Mouse (Mus musculus) cortical plate, adult 2 months (tissue): ENCODE results near the gene Grhl3.

ENCODE experiments used
- CTCF ChIP-seq: fragments of 200-500 bp; IDR thresholded peaks from 2 replicates; pipeline ENCODE4 v1.5.1; 2011; ENCODE audit warnings: mild to moderate bottlenecking, control low read depth, low read length; ENCODE audit not compliant: insufficient read depth; ENCODE audit errors: extremely low read depth
- POLR2A ChIP-seq: fragments of 200-500 bp; IDR thresholded peaks from 2 replicates; pipeline ENCODE4 v1.6.1; 2011; ENCODE audit warnings: mild to moderate bottlenecking, low read length, control low read depth; ENCODE audit not compliant: insufficient read depth; ENCODE audit errors: extremely low read depth

DNA sequence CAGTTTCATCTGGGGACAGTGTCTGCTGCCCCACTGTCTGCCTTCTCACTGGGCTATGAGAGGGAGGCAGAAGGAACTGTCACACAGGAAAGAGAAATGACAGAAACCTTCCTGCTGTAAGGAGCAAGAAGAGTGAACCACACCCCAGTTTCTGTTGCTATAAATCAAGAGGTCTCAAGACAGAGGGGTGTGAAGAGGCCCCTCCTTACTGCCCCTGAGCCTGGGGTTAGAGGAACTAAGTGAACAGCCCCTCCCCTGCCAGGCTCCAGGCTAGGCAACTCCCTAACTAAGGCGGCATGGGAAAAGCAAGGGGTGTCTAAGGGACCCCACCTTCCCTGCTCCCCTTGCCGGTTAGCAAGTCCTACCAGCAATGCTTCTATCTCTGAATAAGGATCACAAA, 9.6 kb downstream of the Grhl3 start:
- TF ChIP-seq POLR2A: no peak
- TF ChIP-seq CTCF: no peak
